Mouse (Mus musculus): ENCODE measurements at regions not wholly inside any gene's neighbourhood (a gene's known extent, or its start where the extent isn't known, plus 50 kb on each side); places are given as distances from the start of the nearest gene placed in this dataset.

DNA sequence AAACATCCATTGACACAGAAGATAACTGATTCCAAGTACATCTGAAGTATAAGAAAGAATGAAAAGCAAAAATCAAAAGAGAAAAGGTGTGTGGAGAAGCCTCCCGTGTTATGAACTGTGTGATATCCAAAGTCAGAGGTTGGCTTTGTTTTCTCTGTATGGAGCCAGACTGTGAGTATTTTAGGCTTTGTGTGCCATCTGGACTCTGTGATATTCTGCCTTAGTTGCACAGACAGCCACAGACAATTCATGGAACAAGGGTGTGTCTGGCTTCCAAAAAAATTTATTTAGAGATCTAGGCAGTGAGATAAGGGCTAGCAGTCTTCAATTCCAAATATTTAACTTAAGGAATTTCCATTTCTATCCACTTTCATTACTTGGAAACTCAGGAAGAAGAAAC lies 111.5 kb upstream of the Dpp10 start:
- Histone ChIP-seq H3K9ac (replicated peaks; ENCODE audit: low read depth, low read length) (no peak overlapping the region), H3K9me3 (ENCODE audit: control insufficient read depth, low read length) (no peaks in the 10 kb centered on the region), H3K36me3 (ENCODE audit: control insufficient read depth, insufficient read depth) (no peaks in the 10 kb centered on the region), H3K4me2 (ENCODE audit: low read length) (no peak overlapping the region), H3K4me3 (replicated peaks; ENCODE audit: low read length) (no peak overlapping the region), H3K27me3 (replicated peaks; ENCODE audit: control insufficient read depth, insufficient read depth, low read length) (no peaks in the 10 kb centered on the region), H3K27ac (ENCODE audit: low read length) (no peak overlapping the region), H3K4me1 (replicated peaks; ENCODE audit: control insufficient read depth, insufficient read depth, low read length) (no peaks in the 10 kb centered on the region)
- WGBS, result 61% methylated on average over 1 of the region's 1 CpGs
- ATAC-seq, result no peak

DNA sequence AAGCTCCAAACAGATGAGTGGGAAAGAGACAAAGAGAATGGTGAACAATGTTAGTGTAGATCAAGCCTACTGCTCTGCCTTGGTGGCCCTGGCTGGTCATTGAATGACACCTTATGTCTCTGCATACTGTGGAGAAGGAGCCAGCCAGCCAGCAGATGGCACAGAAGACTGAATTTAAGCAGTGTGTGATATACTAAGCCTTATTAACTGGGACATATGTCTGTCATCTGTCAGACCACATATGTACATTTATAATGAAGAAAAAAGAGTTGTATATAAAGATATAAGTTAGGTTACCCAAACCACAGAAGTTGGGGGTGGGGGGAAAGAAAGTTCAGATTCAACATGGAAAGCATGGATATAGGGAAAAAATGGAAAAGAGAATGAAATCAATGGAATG lies 106.7 kb upstream of the Dpp10 start:
- no peak overlapping the region for H3K9ac ChIP-seq (replicated peaks; ENCODE audit: low read depth, low read length)
- H3K36me3 ChIP-seq (ENCODE audit: control insufficient read depth, insufficient read depth), result no peaks in the 10 kb centered on the region
- H3K27ac ChIP-seq (ENCODE audit: low read length), result no peak overlapping the region
- no peaks in the 10 kb centered on the region for H3K9me3 ChIP-seq (ENCODE audit: control insufficient read depth, low read length)
- H3K4me1 ChIP-seq (replicated peaks; ENCODE audit: control insufficient read depth, insufficient read depth, low read length), result no peaks in the 10 kb centered on the region
- no peak overlapping the region for H3K4me3 ChIP-seq (replicated peaks; ENCODE audit: low read length)
- peak; percentile 43; the same call in 1 of the 2 replicates for ATAC-seq
- no peaks in the 10 kb centered on the region for H3K27me3 ChIP-seq (replicated peaks; ENCODE audit: control insufficient read depth, insufficient read depth, low read length)
- no peak overlapping the region for H3K4me2 ChIP-seq (ENCODE audit: low read length)

DNA sequence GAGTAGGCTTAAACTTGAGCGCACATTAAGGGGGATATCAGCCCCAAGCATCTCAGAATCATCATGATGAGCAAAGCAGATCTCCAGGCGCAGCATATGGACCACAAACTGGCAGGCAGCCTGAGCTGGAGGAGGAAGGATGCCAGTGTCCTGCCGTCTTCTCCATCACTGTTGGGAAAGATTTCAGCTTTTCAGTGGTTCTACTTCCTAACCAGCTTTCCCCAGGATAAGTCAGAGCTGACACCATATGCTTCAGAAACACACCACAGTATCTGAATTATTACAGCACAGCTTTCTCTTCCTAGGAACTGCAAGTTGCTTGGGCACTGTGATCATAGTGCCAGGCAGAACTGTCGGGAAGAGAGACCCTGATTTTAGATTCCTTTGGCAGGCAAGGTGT lies 103.2 kb upstream of the Dpp10 start:
- Histone ChIP-seq H3K4me3 (replicated peaks; ENCODE audit: low read length) (no peak overlapping the region), H3K36me3 (ENCODE audit: control insufficient read depth, insufficient read depth) (no peaks in the 10 kb centered on the region), H3K27me3 (replicated peaks; ENCODE audit: control insufficient read depth, insufficient read depth, low read length) (no peaks in the 10 kb centered on the region), H3K4me2 (ENCODE audit: low read length) (no peak overlapping the region), H3K27ac (ENCODE audit: low read length) (no peak overlapping the region), H3K4me1 (replicated peaks; ENCODE audit: control insufficient read depth, insufficient read depth, low read length) (no peaks in the 10 kb centered on the region), H3K9ac (replicated peaks; ENCODE audit: low read depth, low read length) (no peak overlapping the region), H3K9me3 (ENCODE audit: control insufficient read depth, low read length) (no peaks in the 10 kb centered on the region)
- ATAC-seq, result peak; percentile 50
- WGBS, result 67% methylated on average over 4 of the region's 4 CpGs

DNA sequence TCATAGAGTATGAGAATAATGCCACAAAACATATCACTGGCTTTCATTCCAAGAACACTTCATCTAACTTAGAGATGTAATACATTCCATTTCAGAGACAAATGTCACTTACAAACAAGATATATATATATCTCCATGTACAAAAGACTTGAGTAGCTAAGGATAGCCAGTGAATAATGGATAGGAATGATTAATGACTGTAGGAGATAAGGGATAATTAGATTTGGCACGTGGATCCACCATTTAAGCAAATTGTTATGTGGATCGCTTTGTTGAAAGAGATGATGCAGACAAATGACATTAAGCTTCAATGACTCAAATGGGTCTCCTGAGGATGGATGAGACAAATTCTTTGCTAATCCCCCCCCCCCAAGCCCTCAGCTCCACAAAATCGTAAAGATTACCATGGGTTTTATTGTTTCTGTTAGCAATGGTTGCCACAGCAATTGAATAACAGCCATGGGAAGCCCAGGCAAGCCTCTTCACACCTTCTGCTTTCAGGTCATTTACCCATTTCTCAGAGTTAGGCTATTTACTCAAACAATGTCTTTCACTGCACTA lies 59.0 kb upstream of the Dpp10 start:
- no peak for ATAC-seq
- 36% methylated on average over 3 of the region's 3 CpGs for WGBS
- H3K27me3 ChIP-seq (replicated peaks; ENCODE audit: control insufficient read depth, insufficient read depth, low read length), result no peaks in the 10 kb centered on the region

DNA sequence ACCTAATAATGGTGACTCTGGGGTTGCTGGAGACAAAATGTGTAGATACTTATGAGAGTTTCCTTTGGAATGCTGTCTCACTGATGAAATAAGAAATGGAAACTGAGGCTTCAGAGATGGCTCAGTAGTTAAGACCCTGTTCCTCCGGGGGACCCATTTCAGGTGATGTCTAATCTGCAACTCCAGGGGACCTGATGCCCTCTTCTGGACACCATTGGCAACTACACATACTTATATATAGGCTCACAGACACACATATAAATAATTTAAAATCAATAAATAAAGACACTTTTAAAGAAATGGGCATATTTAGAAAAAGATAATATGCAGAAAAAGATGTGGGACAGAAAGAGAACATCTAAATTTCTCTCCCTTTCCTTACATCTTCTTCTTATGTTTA lies 57.7 kb upstream of the Dpp10 start:
- WGBS, result 36% methylated on average over 1 of the region's 1 CpGs

More for the DNA sequence above, 59.0 kb upstream of the Dpp10 start:
- Histone ChIP-seq H3K4me3 (replicated peaks; ENCODE audit: low read length) (no peak overlapping the region), H3K4me1 (replicated peaks; ENCODE audit: control insufficient read depth, insufficient read depth, low read length) (no peaks in the 10 kb centered on the region), H3K9ac (replicated peaks; ENCODE audit: low read depth, low read length) (no peak overlapping the region), H3K9me3 (ENCODE audit: control insufficient read depth, low read length) (no peaks in the 10 kb centered on the region), H3K36me3 (ENCODE audit: control insufficient read depth, insufficient read depth) (no peaks in the 10 kb centered on the region), H3K27ac (ENCODE audit: low read length) (no peak overlapping the region), H3K4me2 (ENCODE audit: low read length) (no peak overlapping the region)

More for the DNA sequence above, 57.7 kb upstream of the Dpp10 start:
- Histone ChIP-seq H3K4me1 (replicated peaks; ENCODE audit: control insufficient read depth, insufficient read depth, low read length) (no peaks in the 10 kb centered on the region), H3K9ac (replicated peaks; ENCODE audit: low read depth, low read length) (no peak overlapping the region), H3K4me2 (ENCODE audit: low read length) (no peak overlapping the region), H3K36me3 (ENCODE audit: control insufficient read depth, insufficient read depth) (no peaks in the 10 kb centered on the region), H3K27me3 (replicated peaks; ENCODE audit: control insufficient read depth, insufficient read depth, low read length) (no peaks in the 10 kb centered on the region), H3K27ac (ENCODE audit: low read length) (no peak overlapping the region), H3K9me3 (ENCODE audit: control insufficient read depth, low read length) (no peaks in the 10 kb centered on the region), H3K4me3 (replicated peaks; ENCODE audit: low read length) (no peak overlapping the region)
- no peak for ATAC-seq

All from forebrain, embryonic 16.5 days (tissue).